Mouse (Mus musculus) spleen, postnatal 4 days (tissue): ENCODE measurements at regions not wholly inside any gene's neighbourhood (a gene's known extent, or its start where the extent isn't known, plus 50 kb on each side); places are given as distances from the start of the nearest gene placed in this dataset.

Experiments used
- DNase-seq, 2 experiments: peaks; one replicate each; pipeline ENCODE4 v3.0.0; 2022; ENCODE audit warnings: low spot score in 2 of 2

DNA sequence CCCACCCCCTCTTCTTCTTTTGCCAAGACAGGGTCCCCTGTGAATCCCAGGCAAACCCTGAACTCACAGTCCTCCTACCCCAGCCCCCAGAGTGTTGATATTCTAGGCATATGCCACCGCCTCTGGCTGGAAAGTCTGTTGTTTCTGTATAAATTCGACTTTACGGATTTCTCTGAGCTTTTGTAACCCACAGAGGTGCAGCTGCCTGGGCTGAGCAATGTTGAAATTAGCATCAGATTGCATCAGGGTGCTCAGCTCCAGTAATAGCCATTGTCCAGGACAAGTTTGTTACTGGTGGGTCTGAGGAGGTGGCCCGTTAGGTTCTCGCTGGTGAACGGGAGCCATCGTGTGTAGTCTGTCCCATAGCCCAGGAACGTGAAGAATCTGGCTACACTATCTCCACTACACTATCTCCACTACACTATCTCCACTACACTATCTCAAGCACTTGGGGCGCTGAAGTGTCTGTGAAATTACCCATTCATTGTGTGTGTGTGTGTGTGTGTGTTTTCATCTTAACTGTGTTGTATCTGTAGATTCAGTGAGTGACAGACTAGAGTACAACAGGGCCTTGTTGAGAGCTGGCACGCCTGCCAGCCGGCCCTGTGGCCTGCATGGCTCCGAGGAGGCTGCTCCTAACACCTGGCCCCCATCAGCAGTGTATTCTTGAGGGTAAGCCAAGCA, 92.4 kb upstream of the Hnrnpk start:
- no peak for DNase-seq

DNA sequence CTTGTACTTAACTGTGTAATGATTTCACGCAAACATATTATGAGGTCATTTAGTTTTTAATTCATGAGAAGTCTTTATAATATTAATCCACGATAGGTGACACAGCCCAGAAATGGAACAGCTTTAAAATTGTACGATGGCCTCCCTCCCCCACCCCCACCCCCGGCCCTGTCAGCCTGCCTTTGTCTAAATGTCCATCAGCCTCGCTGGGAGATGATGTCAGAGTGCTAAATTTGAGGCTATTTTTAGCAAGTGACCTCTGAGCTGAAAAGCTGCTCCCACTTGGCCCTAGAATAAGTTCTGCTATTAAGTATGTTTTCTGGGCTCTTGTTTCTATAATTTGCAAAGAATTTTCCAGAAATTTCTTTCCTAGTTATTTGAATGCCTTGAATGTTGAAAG, 91.6 kb upstream of the Hnrnpk start:
- no peak for DNase-seq

DNA sequence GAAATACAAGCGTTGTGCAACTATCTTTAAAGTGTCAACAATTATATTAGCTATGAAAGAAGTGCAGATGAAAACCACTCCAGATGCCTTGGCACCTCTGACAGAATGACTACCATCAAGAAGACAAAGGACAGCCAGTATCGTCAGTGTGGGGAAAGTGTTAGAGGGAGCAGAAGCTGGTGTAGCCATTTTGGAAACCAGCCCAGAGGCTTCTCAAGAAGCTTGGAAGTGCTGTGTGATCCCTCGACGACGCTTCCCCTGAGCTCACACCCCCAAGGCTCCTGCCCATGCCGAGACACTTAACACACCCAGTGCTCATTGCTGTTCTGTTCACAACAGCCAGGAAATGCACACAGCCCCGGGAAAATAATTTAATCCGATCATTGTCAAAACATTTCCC, 87.7 kb upstream of the Hnrnpk start:
- no peak for DNase-seq

DNA sequence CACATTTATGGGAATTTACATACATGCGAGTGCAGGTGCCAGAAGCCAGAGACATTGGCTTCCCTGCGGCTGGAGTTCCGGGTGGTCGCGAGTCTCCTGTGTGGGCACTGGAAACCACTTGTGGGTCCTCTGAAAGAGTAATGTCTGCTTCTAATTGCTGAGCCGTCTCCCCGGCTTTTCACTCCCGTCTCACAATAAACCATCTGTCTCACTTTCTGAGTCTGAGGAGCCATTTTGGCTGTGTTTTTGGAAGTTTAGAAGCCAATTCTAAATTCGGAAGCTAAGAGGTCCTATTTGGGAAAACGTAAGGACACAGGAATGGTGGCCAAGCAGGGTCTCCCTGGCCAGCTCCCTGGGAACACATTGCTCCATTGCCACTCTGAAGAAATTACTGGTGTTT, 81.9 kb upstream of the Hnrnpk start:
- DNase-seq = no peak

DNA sequence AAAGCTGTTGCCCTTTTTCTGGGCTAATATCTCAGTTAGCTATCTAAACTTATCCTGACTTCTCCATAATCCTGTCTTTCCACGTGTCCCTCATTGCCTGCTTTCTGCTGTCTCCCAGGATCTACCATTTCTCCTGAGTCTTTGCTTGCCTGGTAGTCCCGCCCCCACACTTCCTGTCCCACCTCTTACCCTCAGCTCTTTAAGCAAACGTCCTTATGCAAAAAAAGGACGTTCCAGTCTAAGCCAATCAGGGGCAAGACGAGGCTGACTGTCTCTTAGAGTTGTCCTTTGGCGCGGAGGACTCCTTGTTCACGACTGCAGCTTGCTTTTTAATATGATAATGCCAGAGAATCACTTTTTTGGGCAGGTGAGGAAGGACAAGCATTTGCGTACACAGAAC, 79.6 kb upstream of the Hnrnpk start:
- DNase-seq = no peak

DNA sequence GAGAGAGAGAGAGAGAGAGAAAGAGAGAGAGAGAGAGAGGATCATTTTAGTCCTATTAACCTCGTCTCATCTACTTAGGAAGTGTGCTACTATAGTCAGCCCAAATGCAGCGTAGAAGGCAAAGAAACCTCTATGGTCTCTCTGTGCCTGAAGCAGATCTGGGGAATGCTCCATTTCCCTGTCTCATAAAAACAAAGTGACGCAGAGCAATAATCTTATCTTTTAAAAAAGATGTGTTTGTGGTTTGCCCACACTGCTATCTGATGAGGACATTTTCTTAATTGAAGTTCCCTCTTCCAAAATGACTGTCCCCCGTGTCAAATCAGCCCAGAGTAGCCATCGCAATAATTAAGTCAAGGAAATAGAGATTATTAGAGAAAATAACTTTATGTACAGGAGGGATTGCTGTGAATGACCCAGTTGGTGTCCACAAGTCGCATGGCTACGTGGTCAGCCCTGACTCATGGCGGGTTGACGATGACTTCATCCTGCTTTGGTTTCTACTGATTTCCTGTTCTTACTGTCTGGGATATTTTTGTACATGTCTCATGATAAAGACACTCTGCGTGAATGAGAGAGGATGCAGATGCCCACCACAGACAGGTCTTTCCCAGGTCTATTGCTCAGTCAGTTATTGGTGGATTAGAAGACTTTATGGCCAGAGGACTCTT, 77.9 kb upstream of the Hnrnpk start:
- DNase-seq = no peak

DNA sequence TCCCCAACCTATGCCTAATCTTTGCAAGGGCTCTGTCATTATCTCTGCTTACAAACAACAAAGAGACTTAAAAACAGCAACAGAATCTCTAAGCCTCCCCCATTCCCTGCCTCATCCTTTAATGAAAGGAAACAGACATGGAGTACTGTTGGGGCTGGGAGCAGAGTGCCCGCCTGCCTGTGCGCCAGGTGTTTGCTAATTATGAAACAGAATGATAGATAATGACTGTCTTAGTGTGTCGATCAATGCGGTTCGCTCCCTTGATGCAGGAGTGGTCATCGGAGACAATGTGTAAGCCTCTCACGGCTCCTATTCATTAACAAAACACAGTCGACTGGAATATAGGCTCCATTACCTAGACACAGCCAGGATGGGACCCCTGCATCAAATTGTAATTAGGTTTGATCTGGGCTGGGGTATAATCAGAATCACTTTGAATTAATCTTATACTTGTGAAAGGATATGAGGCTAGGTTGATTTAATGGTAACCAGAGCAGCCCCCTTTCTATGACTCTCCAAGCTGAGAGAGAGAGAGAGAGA, 77.3 kb upstream of the Hnrnpk start:
- DNase-seq = no peak

DNA sequence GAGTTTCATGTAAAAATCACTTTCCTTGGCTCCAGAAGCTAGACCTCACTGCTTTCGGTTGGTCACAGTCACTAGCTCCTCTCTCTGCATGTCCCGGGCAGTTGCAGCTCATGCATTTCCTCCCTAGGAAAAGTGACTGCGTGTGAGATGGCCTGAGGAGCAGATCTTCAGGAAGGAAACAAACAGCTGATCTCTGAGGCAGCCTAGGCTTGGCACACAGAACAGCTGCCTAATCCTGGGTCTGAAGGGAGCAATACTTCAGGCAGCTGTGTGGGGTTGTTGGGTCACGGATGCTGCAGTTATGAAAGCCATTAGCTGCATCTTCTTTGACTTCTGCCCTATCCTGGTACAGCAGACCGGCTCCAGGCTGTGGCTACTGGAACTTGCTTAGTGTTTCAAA, 75.3 kb upstream of the Hnrnpk start:
- DNase-seq = no peak

DNA sequence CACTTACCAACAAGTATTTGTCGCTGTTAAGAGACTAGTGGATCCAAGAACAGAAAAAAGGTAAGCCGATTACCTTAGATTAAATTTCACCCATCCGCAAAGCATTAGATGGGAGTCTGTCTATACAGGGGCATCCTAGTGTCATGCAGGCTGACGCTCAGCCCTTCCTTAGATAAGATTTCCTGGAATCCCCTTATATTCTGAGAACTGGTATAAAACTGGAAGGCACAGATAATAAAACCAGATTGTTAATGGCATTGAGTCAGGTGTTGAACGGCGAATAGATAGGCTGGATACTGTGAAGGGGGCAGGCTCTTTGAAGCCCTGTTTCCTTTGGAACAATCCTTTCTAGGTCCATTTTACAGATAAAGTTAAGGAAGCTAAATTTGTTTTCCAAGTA, 74.1 kb upstream of the Hnrnpk start:
- DNase-seq = no peak

DNA sequence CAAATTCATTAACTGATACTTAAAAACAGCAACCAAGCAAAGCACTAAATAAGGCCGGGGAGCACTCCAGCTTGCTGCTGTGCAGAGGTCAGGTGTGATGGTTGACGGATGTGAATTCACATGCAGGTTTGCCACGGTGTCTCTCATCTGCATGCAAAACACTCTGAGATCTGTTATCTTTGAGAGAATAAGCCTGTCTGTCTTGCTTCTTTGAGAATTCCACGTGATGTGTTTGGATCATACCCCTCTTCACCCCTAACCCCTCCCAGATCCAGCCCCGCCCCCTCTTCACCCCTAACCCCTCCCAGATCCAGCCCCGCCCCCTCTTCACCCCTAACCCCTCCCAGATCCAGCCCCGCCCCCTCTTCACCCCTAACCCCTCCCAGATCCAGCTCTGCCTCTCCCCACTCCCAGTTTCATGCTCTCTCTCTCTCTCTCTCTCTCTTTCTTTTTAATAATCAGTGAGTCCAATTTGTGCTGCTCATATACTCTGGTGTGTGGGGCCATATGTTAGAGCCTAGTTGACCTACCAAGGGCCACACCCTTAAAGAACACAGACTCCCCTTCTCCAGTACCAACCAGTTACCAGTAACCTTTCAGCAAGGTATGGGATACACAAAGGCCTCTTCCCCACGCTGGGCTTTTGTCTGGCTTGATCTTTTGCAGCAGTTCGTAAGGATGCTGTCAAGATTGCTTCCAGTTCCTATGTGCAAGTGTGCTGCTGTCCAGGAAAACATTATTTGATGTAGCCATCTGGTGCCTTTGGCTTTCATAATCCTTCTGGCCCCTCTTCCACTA, 73.1 kb upstream of the Hnrnpk start:
- no peak for DNase-seq

DNA sequence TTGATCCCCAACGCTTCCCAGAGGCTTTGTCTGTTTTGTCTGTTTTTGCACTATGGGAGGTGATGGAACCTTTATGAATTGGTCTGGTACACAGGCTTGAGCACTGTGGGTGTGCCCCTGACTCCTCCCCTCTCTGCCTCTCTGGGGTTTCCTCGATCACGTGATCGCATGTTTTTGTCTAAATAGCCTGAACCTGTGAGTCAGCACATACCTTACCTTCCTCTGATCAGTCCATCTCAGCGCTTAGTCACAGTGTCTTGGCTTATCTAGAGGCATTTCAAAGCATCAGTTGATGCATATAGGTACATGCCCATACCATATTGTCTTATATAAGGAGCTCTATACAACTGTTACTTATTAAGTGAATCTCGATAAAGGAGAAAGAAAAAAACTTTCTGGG, 72.4 kb upstream of the Hnrnpk start:
- DNase-seq = no peak

DNA sequence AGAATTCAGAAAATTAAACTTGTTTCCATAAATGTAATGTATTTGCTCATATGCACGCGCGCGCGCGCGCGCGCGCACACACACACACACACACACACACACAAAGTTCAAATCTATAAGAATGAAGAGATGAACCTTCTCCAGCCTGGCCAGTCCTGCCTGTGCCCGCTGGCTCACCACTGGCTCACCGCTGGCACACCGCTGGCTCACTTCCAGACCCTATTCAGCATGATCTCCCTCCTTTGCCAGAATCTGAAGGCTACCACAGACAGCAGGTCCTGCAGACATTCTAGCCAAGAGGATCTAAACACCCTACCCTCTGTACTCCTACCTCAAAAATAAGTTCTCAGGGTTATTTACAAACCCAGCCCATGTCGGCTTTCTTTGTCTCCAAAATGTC, 69.3 kb upstream of the Hnrnpk start:
- DNase-seq = no peak

DNA sequence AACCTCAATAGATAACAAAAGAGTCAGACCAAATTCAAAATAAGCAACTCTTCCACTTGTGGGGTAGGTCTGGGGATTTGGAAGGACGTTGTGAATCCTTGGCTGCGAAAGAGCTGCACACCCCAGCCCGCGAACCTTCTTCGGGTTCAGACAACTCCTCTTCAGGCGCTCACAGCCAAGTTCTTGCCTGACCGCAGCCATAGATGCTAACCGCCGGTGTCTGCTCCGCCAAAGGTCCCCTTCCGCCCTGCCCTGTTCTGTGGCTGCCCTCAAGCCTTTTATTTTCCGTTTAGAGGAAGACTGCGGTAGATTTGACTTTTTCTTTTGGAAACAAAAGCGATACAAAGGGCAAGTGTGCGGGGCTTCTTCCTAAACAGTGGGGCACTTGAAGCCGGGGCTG, 68.6 kb upstream of the Hnrnpk start:
- DNase-seq = peak in 1 of 2 experiments; percentile 63

DNA sequence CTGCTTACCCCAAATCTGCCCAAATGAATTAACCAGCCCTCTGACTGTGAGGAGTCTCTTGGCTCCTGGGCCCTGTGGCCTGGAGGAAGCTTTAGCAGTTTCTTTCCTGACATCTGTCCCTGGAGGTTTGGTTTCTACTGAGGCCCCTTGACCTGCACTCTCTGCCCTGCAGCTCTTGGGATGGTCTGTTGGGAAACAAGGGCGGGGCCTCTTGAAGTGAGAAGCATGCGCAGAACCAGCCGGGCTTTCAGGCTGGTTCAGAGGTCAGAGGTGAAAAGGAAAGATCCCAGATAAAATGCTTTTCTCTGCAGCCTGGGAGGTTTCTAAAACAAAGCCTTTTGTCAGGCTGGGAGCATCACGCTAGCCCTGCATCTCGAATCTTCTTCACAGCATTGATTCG, 66.6 kb upstream of the Hnrnpk start:
- no peak for DNase-seq

DNA sequence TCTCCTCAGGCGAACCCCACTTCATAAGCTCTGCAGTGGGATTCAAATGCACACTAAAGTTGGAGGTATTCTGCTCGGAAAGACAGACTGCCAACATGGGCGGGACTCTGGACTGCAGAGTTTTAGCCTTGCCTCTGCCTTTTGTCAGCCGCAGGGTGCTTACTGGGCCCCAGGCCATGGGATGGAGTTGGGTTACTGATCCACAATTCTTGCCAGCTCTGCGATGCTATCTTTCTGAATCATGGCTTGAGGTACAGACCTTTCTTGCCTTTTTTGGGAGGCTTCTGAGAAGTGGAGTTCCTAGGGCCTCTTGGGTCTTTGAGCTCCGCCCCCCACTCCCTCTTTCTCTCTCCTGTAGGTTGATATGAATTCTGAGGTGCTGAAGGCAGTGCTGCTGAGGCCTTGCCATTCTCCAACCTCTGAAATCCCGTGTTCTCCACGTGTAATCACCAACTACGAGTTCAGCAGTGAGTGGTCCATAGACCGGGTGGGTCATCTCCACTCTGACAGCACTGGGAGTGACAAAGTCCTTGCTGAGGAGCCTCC, 64.0 kb upstream of the Hnrnpk start:
- no peak for DNase-seq

DNA sequence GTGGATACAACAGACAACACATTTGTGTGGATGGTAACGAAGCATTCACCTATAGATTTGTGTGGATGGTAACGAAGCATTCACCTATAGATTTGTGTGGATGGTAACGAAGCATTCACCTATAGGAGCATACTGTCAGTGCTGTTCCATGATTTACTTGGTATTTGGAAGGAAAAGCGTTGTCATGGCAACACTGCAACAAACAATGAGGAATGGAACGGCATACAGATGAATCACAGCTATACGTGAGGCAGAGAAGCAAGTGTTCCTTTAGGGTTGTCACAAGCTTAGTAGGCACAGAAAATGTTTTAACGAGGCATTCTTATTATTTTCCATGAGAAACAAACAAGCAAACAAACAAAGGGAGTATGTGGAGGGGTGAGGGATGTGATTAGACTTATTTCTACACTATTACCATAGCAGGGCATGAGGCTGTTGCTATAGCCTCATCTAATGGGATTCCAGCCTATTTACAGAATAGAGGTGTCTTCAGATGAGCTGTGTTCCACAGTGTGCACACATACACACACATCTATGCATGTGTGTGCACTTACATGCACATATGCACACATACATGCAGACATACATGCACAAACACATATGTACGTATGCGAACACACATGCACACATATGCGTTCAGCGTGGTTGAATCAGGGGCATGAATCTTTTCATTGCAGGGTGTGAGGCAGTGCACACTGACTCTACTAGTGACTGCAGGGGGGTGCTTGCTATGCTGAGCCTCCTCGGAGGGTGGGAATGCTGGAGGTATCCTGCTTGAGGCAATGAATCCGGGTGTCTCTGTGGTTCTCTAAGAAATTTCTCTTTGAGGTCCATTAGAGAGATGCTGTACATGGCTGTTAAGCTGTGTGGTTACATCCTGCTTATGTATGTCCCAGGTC, 62.3 kb upstream of the Hnrnpk start:
- no peak for DNase-seq
